Mouse (Mus musculus) embryo, embryonic 10.5 days (tissue): ENCODE results near the gene Lman2.
A peak's percentile ranks its signal among the peaks of the same experiment; 100 is the strongest.

Experiments
- DNase-seq: peaks from one replicate; pipeline ENCODE4 v3.0.0-alpha.2; 2015; ENCODE audit warnings: low spot score

The Lman2 gene

DNA sequence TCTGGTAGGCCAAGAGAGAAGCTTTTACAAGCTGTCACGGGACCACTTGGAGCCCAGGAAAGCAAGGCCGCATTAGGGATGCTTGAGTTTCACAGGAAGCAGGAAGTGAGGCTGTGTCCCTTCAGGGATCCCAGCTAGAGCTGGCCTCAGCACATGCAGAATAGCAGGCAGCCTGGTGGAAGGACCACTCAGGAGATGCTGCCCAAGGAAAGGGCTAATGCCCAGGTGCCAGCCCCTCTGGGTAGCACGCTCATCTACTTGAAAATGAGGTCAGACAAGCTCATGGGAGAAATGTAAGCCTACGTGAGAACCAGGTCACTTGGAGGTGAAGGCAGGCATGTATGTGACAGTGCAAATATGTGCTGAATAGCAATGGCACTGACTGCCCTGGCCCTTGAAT lies 35.4 kb downstream of the Lman2 start:
- DNase-seq: no peak

DNA sequence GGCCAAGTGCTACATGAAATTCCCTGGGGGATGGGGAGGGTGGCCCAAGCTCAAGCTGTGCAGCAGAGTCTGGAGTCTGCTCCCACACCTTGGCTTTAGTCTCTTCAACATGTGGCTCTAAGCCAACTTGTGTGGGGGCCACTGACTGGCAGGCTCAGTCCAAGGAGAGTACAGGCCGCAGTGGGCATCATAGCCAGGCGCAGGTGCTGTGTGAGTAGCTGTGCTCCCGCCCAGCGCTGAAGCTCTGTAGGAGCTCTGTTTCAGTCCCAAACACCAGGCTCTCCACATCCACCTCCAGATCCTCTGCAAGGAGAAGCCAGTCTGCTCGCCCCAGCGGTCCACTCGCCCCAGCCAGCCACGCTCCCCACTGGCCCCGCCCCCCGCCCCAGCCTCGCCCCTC lies 37.0 kb downstream of the Lman2 start:
- DNase-seq: no peak

DNA sequence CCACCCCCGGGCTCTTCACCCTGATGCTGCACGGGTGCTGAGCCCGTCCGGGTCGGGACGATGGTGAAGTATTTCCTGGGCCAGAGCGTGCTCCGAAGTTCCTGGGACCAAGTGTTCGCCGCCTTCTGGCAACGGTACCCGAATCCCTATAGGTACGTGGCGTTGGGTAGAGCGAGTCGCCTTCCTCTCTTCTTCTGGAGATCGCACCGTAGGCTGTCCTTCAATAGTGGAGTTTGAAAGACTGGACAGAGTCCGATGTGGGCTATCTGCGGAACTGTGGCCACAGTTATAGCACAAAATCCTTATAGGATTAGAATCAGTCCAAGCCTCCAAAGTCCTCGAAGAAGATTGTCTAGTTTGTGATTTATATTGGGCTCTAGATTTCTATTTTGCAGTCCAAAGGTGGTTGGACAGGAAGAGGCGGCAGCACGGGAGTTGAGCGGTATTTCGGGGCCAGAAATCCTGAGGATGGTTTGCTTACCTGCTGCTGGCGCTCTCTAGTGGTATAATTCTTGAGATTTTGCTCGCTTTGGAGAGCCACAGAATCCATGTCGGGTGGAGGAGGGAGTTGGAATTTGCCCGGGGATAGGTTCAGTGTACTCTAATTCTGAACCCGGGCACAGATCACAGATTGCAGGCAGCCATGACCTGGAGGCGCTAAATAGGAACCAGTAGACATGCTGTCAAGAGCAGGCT lies 40.3 kb downstream of the Lman2 start:
- DNase-seq: peak; percentile 78

DNA sequence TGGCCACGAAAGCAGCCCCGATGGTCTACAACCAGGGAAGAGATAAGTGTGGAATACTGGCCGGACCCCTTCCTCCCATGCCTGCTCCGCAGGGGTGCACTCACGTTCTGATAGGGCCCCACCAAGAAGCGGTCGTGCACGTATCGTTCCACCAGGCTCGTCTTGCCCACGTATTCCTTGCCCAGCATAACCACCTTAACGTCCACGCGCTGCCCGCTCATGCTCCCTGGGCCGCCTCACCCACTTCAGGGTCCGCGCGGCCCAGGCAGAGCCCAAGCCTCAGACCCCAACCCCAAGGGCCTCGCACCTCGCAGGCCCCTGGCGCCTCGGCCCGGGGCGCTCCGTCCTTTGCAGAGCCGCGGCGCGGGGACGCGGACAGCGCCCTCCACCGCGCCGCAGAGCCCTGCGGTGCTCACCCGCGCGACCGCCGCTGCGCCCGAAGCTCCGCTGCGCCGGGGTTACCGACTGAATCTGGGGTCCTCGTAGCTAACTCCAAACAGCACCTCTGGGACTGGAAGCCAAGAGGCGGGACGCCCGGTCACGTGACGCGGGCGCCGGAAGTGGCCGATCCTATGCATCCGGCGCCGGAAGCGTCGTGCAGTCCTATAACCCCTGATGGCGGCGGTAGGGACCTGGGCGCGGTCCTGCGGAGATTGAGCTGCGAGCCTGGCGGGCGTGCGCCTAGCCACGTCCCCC lies 41.0 kb downstream of the Lman2 start, which contains the start of gene Rab24:
Gene Rab24 (minus strand): TSS at position 513 of the 696 bp plus-strand sequence.
- peak; percentile 95 for DNase-seq

DNA sequence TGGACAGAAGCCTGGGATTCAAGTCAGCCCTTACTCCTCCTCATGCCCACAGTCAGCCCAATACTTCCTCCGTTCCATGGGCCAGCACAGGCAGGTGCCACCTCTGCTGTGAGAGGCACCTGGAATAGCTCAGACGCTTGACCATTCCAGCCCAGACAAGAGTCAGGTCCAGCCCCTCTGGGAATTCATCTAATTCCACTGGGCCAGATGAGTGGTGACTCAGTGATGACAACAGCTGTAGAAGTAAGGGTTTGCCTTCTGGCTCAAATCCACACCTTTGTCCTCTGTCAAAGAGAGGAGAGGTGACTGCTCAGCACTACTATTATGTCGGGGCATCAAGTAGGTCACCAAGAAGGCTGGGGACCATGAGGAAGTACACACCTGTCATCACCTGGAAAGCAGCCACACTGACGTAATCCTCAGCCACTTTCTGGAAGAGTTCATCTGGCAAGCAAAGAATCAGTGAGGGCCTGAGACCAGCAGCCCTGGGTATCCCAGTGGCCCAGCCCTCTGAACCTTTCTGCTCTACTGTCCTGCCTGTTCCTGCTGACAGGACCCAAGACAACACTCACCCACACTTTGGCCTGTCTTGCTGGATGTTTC lies 42.6 kb downstream of the Lman2 start, which contains the start of gene Prelid1:
Gene Prelid1 (plus strand): TSS at position 570 of the 603 bp plus-strand sequence.
- no peak for DNase-seq

DNA sequence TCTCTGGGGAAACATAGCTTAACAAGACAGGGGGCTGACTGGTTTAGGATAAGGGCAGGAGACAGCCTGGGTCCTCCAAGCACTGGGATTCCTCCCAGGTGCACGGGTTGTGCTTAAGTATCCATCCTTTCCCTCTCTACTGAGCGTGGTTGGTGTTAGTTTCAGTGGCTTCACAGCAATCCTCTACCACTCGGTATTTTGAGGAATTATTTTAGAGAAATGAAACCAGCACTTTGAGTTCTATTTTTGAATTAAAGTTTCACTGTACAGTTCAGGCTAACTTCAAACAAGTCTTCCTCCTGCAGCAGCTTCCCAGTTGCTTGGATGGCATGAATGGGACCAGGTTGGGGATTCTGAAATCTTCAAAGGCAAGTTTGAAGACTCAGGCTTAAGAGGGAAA lies 44.2 kb downstream of the Lman2 start:
- no peak for DNase-seq

DNA sequence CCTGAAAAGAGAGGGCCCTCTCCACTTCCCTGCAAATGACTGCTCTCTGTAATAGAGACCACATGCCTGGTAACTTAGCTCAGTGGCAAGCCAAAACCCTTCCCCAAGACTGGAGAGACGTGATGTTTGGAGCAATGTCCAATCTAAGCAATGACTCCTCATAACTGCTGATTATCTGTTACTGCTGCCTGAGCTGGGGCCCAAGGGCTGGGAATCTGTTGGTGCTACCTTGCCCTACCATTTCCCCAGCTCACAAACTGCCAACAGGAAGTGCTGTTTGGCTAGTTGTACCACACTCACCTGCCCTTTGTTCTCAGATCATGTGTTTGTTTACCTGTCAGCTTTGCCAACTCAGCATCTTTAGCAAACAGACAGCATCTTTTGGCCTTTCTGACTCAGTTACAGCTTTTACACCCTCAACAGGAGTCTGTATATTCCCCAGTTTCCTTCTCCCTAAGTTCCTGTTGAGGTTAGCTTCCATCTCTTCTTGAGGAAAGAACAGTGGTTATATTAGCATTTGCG lies 47.6 kb downstream of the Lman2 start:
- DNase-seq: no peak

DNA sequence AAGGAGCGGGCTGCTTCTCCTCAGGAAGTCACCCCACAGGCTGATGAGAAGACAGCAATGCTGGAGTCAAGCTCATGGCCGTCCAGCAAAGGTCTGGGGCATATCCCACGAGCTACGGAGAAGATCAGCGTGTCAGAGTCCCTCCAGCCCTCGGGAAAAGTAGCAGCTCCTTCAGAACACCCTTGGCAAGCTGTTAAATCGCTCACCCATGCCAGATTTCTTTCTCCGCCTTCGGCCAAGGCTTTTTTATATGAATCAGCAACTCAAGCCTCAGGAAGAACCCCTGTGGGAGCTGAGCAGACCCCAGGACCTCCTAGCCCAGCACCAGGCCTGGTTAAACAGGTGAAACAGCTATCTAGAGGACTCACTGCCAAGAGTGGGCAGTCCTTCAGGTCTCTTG lies 49.5 kb downstream of the Lman2 start:
- no peak for DNase-seq

DNA sequence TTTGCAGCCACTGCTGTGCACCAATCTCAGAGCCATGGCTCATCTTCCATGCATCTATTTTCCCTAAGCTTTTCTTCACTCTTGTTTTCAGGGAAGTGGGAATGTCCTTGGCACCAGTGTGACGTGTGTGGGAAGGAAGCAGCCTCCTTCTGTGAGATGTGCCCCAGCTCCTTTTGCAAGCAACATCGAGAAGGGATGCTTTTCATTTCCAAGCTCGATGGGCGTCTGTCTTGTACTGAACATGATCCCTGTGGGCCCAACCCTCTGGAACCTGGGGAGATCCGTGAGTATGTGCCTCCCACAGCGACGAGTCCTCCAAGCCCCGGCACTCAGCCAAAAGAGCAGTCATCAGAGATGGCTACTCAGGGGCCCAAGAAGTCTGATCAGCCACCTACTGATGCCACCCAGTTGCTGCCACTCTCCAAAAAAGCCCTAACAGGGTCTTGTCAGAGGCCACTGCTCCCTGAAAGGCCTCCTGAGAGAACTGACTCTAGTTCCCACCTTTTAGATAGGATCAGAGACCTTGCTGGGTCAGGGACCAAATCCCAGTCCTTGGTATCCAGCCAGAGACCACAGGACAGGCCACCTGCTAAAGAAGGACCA lies 50.5 kb downstream of the Lman2 start:
- no peak for DNase-seq

DNA sequence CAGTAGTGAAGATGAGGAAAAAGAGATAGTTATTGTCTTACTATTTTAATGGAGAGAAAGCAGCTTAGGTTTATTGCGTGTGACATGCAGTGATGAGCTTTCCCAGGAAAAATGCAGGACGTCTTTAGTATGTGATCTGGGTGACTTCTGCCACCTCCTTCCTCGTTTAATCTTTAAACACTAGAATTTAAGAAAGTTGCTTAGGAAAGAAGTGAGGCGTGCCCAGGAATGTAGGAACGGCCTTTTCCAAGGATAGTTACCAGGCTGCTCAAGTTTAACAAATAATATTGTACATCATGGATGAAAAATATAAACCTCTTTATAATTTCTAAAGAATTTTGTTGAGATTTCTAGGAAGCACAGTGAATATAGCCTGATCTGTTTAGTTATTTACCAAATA lies 61.7 kb downstream of the Lman2 start:
- no peak for DNase-seq

DNA sequence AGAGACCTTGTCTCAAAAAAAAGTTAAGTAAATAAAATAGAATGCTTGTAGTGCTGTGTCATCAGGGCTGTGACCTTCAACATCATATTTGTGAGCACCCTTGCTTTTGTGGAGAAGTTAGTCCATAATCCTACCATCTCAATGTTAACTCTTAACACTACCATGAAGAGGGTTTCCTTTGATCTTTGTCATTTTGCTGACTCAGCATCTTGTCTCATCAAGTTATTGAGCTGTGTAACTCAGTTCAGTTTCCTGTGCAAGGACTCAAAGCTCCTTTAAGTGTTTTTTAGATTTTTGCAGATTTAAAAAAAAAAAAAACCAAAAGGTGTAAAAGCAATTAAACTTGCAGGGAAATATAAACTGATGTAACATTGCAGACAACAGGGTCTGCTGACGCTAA lies 65.8 kb downstream of the Lman2 start:
- no peak for DNase-seq
